22 mouse cellular contexts compared by ENCODE assay signal in the genomic region with DNA sequence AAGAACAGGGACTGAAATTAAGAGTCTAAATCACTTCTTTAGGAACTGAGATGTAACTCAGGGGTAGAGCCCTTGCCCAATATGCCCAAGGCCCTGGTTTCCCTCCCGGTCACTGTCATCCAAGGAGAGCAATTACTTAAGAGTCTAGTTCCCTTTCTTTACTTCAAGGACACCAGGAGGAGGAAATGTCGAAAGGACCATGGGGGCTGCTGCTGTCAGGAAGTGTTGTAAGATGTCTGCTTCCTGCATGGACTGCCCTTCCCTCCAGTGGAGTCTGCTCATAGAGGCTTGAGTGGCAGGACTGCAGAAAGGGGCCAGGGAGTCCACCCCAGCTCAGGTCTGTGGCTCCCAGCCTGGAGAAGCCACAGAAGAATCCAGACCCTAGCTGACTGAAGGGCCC. TPM values are rescaled to one million over a fixed set of nuclear protein-coding genes. Genes with fewer than 3 reads are reported as not detected.
DNase-seq lines count a peak whose midpoint lies in the region; ATAC-seq and TF ChIP-seq lines count a peak whose summit lies in the region.
"Had no signal": no experiment of that assay in that cellular context is flagged by ENCODE, and none has a peak within 500 bp of the region (broad histone marks: within the 10 kb centered on the region; RNA-seq: fewer than 3 reads in every experiment).

No protein-coding gene starts in this region.

- H3K4me2 ChIP-seq in lung, embryonic 14.5 days, result no peak overlapping the region
- H3K4me2 ChIP-seq: embryonic facial prominence, embryonic 12.5 days; midbrain, embryonic 12.5 days; neural tube, embryonic 12.5 days had no signal

- H3K36me3 ChIP-seq in lung, embryonic 14.5 days (ENCODE audit: insufficient read depth), result no peaks in the 10 kb centered on the region
- H3K36me3 ChIP-seq: midbrain, embryonic 12.5 days had no signal

- no peak for ATAC-seq in lung, embryonic 14.5 days (ENCODE audit: insufficient read depth)
- ATAC-seq in hematopoietic stem cell, adult 5-6 weeks (replicated peaks in 1 of 2; ENCODE audit: insufficient read depth in 1 of 2, low FRiP score in 2 of 2, low TSS enrichment in 1 of 2, low read depth in 1 of 2, poor library complexity in 2 of 2, severe bottlenecking in 2 of 2), result peak; percentile 60 to 74
- ATAC-seq: CD4-positive, CD25-positive, alpha-beta regulatory T cell, adult 4 months; forebrain, postnatal 0 days had no signal

- no peaks in the 10 kb centered on the region for H3K9me3 ChIP-seq in lung, embryonic 14.5 days (ENCODE audit: low read depth, low read length)
- H3K9me3 ChIP-seq: embryonic facial prominence, embryonic 12.5 days; midbrain, embryonic 12.5 days; neural tube, embryonic 12.5 days had no signal

- H3K9ac ChIP-seq in lung, embryonic 14.5 days, result no peak overlapping the region
- H3K9ac ChIP-seq: embryonic facial prominence, embryonic 12.5 days; forebrain, postnatal 0 days; midbrain, embryonic 12.5 days; neural tube, embryonic 12.5 days had no signal

- 38% methylated on average over 2 of the region's 2 CpGs for WGBS in lung, embryonic 14.5 days

- H3K4me3 ChIP-seq in lung, embryonic 14.5 days (ENCODE audit: low read depth, low read length), result no peak overlapping the region
- H3K4me3 ChIP-seq: embryonic facial prominence, embryonic 12.5 days; midbrain, embryonic 12.5 days; neural tube, embryonic 12.5 days had no signal

- H3K4me1 ChIP-seq in lung, embryonic 14.5 days (ENCODE audit: insufficient read depth), result no peaks in the 10 kb centered on the region
- H3K4me1 ChIP-seq: embryonic facial prominence, embryonic 12.5 days had no signal

- no peak overlapping the region for H3K27ac ChIP-seq in lung, embryonic 14.5 days (ENCODE audit: low read depth)
- H3K27ac ChIP-seq: embryonic facial prominence, embryonic 12.5 days; midbrain, embryonic 12.5 days; neural tube, embryonic 12.5 days had no signal

- TF ChIP-seq CTCF in lung, embryonic 14.5 days (IDR thresholded peaks at IDR 0.05; ENCODE audit: low read depth), result no peak

- DNase-seq in lung, embryonic 14.5 days, result peak; percentile 37
- no peak for DNase-seq in lung, postnatal 10 days
- peak; percentile 52 to 58 for DNase-seq in lung, postnatal 4 days
- no peak for DNase-seq in ovary, adult 18-20 months (ENCODE audit: low spot score)
- DNase-seq in embryo, embryonic 11 days, result no peak
- no peak for DNase-seq in cerebellum, postnatal 25 days
- DNase-seq: adrenal gland, postnatal 10 days; cerebellum, postnatal 10 days; forebrain, postnatal 0 days; gastrocnemius, postnatal 10 days; kidney, adult 8-10 months; kidney, postnatal 4 days; left cerebral cortex, postnatal 4 days; thymus, adult 18-20 months had no signal

- no peaks in the 10 kb centered on the region for H3K27me3 ChIP-seq in lung, embryonic 14.5 days (ENCODE audit: insufficient read depth, low read length)
- H3K27me3 ChIP-seq: embryonic facial prominence, embryonic 12.5 days; midbrain, embryonic 12.5 days; neural tube, embryonic 12.5 days had no signal

RNA-seq across cellular contexts. Expression of a gene that starts 14.3 kb away (rescaled TPM):
- 0.14 and 0.17 TPM in 2 replicates for polyA plus RNA-seq in lung, embryonic 14.5 days (2014; fragmentation: Nextera tagmentation; extraction: Ambion mirVana)
- 1.1 and 2.8 TPM in 2 replicates for total RNA-seq in hematopoietic stem cell, adult 5-6 weeks (2017)
- total RNA-seq: heart, postnatal 25 days; MEL had no signal
- polyA plus RNA-seq: liver, embryonic 16.5 days had no signal

RNA-seq across cellular contexts. Expression of a gene that starts 16.3 kb away (rescaled TPM):
- polyA plus RNA-seq in lung, embryonic 14.5 days (2014; fragmentation: Nextera tagmentation; extraction: Ambion mirVana), result 3.1 and 3.3 TPM in 2 replicates
- 44.6 and 77.6 TPM in 2 replicates for total RNA-seq in hematopoietic stem cell, adult 5-6 weeks (2017)

RNA-seq across cellular contexts. Expression of a gene that starts 51.8 kb away (rescaled TPM):
- polyA plus RNA-seq in lung, embryonic 14.5 days (2014; fragmentation: Nextera tagmentation; extraction: Ambion mirVana), result 13.9 and 15.6 TPM in 2 replicates
- total RNA-seq in hematopoietic stem cell, adult 5-6 weeks (2017), result 11.9 and 17.4 TPM in 2 replicates

Comparison
In these comparisons a context has a peak if more than half of its experiments do, and no peak if none do; other contexts are left out.
1. DNase-seq: peak in lung, embryonic 14.5 days (single experiment) and lung, postnatal 4 days (2 of 2); none in lung, postnatal 10 days (single experiment), ovary, adult 18-20 months (single experiment), embryo, embryonic 11 days (single experiment) and cerebellum, postnatal 25 days (0 of 2).